ENCODE assay signal across 28 mouse cellular contexts in genomic region chr5:75249671-75250070, GRCm38 (mm10).
"Had no signal": no experiment of that assay in that cellular context is flagged by ENCODE, and none has a peak within 500 bp of the region (broad histone marks: within the 10 kb centered on the region; RNA-seq: fewer than 3 reads in every experiment).

No protein-coding gene starts in this region.

- H3K4me3 ChIP-seq: limb, embryonic 10.5 days; limb, embryonic 12.5 days; limb, embryonic 13.5 days; limb, embryonic 15.5 days; liver, embryonic 12.5 days; liver, embryonic 13.5 days; liver, embryonic 15.5 days; lung, embryonic 15.5 days; megakaryocyte, embryonic 14.5 days; midbrain, embryonic 10.5 days; midbrain, embryonic 12.5 days; midbrain, embryonic 13.5 days; midbrain, embryonic 15.5 days; myocyte; neural tube, embryonic 12.5 days had no signal

- H3K27ac ChIP-seq: limb, embryonic 10.5 days; limb, embryonic 12.5 days; limb, embryonic 13.5 days; limb, embryonic 15.5 days; liver, embryonic 12.5 days; liver, embryonic 13.5 days; liver, embryonic 14.5 days; liver, embryonic 15.5 days; lung, embryonic 15.5 days; macrophage; midbrain, embryonic 10.5 days; midbrain, embryonic 12.5 days; midbrain, embryonic 13.5 days; midbrain, embryonic 15.5 days; neural tube, embryonic 12.5 days had no signal

- H3K27me3 ChIP-seq: limb, embryonic 12.5 days; limb, embryonic 13.5 days; limb, embryonic 15.5 days; liver, embryonic 12.5 days; liver, embryonic 13.5 days; liver, embryonic 15.5 days; lung, embryonic 15.5 days; midbrain, embryonic 12.5 days; midbrain, embryonic 13.5 days; midbrain, embryonic 15.5 days; neural tube, embryonic 12.5 days had no signal

- H3K36me3 ChIP-seq: limb, embryonic 10.5 days; limb, embryonic 12.5 days; limb, embryonic 13.5 days; limb, embryonic 15.5 days; liver, embryonic 12.5 days; liver, embryonic 13.5 days; liver, embryonic 15.5 days; lung, embryonic 15.5 days; midbrain, embryonic 10.5 days; midbrain, embryonic 12.5 days; midbrain, embryonic 13.5 days; midbrain, embryonic 15.5 days; neural tube, embryonic 12.5 days had no signal

- H3K9me3 ChIP-seq: limb, embryonic 10.5 days; limb, embryonic 12.5 days; limb, embryonic 13.5 days; limb, embryonic 15.5 days; liver, embryonic 12.5 days; liver, embryonic 13.5 days; liver, embryonic 15.5 days; lung, embryonic 15.5 days; midbrain, embryonic 10.5 days; midbrain, embryonic 12.5 days; midbrain, embryonic 13.5 days; midbrain, embryonic 15.5 days; neural tube, embryonic 12.5 days had no signal

- H3K4me1 ChIP-seq: liver, embryonic 12.5 days; liver, embryonic 13.5 days; liver, embryonic 15.5 days; lung, embryonic 15.5 days; megakaryocyte, embryonic 14.5 days; midbrain, embryonic 10.5 days; midbrain, embryonic 12.5 days; midbrain, embryonic 13.5 days; neural tube, embryonic 12.5 days had no signal

- DNase-seq: left cerebral cortex, postnatal 4 days; liver; liver, embryonic 13.5 days; liver, postnatal 0 days; lung, adult 18-20 months; lung, adult 2 months; lung, embryonic 14.5 days; lung, postnatal 10 days; lung, postnatal 14 days; lung, postnatal 36 days; lung, postnatal 4 days; midbrain, embryonic 14.5 days had no signal
